Mouse (Mus musculus) adrenal gland, postnatal 25 days (tissue): ENCODE measurements at regions not wholly inside any gene's neighbourhood (a gene's known extent, or its start where the extent isn't known, plus 50 kb on each side); places are given as distances from the start of the nearest gene placed in this dataset.

ENCODE experiments used
- DNase-seq: peaks from one replicate; pipeline ENCODE4 v3.0.0; 2021; ENCODE audit warnings: mixed read lengths

DNA sequence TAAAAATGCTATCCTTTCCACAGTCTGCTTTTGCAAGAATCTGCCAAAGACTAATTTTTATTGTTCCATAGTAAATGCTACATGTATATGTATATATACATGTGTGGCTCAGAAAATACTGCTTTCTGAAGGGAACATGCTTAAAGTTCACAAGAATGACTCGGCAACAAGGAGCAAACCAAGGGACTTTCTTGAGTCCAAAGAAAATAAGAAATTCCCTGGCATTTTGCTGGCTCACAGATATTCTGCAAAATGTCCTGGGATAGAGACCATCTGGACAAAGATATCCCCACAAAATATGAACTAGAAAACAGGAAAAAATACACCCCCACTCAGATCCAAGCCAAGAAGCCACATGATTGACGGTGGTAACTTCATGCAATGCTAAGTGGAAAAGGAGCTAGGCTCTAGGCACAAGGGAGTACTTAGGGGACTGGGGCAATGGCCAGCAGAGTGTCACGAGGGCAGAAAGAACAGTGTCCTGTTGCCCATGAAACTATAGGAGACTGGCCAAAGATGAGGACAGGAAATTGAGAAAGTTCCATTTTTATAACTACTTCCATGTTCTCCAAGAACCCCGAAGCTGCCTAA is 274.3 kb upstream of the Acvr2a start:
- peak; percentile 20 for DNase-seq

DNA sequence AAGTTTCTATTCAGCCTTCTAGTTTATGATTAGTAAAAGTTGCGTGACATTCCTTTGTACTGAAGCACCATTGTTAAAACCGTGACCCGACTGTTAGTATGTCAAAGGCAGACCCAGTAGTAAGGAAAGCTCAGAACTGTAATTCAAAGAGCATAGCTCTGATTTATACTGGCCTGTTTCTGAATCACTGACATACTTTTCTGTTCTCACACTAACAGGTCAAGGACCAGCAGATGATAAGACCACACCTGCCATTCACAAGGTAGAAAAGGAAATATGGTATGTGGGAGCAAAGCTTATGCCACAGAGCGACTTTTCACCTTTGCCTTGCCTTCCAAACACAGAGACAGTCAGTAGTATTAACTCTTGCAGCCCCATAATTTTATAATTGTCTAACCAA is 269.5 kb upstream of the Acvr2a start:
- no peak for DNase-seq

DNA sequence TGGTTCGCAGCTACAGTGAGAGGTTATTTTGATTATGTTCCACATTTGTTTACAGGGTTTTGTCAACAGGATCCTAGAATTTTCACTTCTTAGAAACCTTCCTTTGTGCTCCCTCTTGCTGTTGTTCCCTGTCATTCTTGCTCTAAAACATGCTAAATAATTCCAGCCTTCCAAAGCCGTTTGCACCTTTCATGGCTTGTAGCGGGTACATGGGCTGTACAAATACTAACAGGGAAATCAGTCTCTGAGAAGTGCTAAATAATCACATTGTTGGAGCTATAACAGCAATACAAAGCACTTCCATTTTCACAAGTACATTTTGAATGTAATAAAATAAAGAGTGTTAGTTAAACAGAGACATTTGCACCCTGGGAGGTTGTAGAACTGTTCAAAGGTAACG is 268.8 kb upstream of the Acvr2a start:
- no peak for DNase-seq

DNA sequence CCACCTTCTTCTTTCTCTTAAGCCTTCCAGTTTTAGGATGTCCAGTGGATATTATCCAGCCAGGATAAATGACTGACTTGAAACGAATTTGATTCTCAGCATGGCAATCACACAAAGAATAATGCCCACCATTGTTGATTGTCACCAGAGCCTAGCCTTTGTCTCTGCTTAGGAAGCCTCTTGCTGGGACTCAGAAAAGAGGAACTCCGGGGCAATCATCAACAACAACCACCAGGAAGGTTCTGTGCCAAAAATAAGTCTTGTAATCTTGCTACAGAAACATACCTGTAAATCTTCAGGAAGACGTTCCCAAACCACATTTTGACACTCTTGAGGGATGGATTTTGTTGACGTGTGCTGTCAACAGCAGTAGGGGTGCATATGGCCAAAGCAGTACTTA is 268.2 kb upstream of the Acvr2a start:
- DNase-seq: no peak

DNA sequence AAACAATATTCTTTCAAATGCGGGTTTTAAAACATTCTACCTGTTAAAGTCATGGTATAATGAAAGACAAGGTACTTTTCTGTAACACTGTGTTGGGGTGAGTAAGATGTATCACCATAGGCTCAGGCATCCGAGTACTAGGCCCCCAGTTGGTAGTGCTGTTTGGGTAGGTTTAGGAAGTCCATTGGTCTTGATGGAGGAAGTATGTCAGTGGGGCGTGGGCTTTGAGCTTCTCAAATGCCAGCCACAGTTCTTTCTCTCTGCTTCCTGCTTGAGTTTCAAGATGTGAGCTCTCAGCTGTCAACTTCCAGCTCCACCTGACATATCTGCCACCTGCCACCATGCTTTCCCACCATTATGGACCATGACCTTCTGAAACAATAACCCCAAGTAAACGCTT is 267.7 kb upstream of the Acvr2a start:
- DNase-seq: no peak

DNA sequence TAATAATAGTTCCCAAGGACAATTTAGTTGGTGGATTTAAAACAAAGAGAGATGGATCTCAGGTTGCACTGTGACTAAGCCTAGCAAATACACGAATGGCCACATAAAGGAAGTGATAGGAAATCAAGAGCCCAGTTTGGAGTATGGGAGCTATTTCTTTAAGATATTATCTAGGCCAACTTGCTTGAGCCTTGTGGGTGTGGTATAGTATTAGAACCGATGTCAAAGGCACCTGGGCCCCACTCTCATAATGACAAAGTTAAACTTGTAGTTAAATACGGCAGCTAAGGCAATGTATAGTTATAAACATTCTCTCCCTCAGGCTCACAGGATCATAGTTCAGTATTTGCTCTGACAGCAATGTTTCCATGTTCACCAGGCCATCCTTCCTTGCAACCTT is 257.3 kb upstream of the Acvr2a start:
- no peak for DNase-seq

DNA sequence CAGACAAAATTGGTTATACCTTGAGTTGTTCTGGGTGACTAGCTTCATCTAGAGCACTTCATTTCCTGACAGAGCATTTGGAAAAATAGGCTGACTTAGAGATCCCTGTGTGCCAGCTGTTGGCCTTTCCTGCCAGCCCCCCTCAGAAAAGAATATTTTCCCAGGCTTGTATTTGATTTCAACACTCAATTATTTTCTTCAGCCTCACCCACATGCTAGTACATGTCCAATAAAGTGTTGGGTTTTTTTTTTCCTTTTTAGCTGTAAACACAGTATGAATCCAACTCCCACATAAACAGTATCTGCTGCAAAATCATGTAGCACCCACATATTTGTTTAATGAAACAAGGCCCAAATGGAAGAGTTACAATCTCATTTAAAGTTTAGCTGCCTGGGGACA is 256.8 kb upstream of the Acvr2a start:
- no peak for DNase-seq

DNA sequence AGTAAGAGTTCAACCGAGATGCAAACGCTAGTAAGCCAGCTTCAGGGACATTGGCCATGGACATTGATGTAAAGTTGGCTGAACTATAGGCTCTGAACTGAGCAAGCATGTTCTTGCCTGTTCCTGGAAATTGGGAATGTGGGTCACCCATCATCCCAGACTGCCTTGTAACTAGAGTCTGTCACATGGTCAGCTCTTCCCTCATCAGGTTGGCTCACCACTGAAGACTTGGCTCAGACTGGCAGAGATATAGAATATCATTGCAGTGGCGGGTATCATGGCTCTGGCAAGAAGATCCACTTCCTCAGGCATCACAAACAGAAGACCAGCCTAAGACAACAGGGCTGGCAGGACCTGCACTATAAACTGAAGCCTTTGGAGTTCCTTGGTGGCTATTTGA is 255.3 kb upstream of the Acvr2a start:
- no peak for DNase-seq

DNA sequence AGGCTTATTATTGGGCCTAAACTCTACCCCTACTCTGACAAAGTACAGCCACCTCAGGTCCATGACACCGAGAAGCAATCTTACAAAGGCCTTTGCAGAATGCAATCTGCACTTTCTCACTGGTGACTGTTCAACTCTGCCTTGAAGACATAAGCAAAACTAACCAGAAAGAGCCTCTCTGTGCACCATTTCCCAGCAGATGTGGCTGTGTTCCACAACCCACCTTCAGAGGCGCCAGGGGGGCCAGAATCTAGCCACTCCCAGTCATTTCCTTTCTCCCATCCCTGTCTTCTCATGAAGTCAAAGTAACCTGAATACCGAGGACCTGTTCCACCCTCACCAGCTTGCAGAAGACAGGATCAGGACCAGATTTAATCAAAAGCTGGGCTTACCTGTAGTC is 250.3 kb upstream of the Acvr2a start:
- DNase-seq: no peak

DNA sequence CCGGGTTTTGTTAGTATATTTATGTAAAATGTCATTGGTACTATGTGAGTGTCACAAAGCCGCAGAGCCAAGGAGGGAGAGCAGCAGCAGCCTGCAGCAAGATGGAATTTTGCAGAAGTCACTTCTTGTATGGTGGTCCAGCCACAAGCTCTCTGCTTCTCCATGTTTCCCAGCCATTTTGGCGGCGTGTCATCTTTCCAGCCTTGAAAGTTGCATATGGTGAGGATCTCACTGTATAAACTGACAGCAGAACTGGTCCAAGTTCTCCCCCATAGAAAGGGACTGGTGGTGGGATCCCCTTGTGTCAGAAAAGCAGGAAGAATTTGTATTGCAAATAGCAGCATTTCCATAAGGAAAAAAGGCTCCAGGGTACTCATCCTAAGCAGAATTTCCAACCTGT is 249.7 kb upstream of the Acvr2a start:
- no peak for DNase-seq

DNA sequence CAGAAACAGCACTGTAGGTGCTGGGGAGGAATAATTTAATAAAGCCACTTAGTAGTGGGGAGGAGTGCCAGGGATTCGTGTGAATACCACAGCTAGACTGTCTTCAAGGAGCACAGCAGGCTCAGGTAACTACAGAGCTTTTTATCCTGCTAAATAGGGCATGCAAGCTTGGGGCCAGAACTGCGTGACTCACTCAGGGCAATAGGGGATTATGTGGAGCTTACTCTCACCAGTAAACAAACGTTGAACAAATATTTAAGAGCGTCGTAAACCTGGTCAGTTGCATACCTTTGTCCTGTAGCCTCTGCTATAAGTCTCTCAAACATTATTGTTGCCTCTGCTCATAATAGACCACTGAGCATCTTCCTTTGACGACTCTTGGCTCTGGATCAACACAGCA is 246.0 kb upstream of the Acvr2a start:
- no peak for DNase-seq

DNA sequence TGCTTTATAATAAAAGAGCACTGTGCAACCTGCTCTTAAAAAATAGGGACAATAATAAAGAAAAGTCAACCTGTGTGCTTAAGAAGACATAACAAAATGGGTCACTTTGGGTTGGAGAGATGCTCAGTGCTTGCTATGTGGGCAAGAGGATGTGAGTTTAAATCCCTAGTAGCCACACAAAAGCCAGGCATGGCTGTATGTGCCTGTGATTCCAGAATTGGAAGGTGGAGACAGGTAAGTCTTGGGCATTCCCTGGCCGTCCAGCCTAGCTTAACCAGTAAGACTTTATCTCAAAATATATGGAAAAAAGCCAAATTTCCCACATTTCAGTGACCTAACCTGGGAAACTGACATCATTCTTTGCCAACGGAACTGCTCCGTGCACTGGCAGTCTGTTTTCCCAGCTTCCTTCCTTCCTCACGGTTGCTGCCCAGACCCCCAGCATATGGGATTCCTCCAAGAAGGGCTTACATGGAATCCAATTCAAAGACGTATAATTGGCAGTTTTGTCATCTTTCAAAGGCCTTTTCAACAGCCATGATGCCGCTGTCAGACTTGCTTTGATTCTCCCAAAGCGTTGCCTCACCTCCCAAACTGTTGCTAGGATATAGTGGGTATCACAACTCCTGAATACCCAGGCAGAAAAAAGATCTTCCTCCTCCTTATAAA is 227.6 kb upstream of the Acvr2a start:
- no peak for DNase-seq

DNA sequence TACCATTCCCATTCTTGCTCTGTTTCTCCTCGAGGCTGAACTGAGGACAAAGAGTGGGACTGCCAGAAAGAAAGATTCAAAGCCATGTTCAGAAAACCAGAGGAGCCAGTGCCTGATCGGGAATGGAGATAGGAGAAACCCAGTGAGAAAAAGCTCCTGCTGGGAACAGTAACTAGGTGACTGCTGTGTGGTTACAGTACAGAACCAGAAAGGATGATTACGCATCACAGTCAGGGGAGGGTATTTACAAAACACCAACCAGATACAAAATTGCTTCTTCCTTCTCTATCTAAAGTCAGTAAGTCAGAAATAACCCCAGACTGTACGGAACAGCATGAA is 227.1 kb upstream of the Acvr2a start:
- DNase-seq: no peak

DNA sequence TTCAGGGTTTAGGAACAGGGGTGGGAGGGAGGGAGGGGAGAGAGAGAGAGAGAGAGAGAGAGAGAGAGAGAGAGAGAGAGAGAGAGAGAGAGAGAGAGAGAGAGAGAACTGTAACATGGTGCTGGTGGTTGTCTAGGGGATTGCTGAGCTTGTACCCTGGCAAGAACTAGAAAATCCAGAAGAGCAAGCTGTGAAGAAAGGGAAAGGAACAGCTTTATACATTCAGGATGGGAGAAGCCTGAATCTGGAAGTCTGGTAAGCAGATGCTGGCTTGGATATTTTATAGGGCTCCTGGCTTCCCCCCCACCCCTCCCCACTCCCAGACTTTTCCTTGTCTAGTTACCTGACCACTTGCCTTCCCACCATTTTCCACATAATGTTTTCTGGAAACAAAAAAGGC is 224.2 kb upstream of the Acvr2a start:
- no peak for DNase-seq

DNA sequence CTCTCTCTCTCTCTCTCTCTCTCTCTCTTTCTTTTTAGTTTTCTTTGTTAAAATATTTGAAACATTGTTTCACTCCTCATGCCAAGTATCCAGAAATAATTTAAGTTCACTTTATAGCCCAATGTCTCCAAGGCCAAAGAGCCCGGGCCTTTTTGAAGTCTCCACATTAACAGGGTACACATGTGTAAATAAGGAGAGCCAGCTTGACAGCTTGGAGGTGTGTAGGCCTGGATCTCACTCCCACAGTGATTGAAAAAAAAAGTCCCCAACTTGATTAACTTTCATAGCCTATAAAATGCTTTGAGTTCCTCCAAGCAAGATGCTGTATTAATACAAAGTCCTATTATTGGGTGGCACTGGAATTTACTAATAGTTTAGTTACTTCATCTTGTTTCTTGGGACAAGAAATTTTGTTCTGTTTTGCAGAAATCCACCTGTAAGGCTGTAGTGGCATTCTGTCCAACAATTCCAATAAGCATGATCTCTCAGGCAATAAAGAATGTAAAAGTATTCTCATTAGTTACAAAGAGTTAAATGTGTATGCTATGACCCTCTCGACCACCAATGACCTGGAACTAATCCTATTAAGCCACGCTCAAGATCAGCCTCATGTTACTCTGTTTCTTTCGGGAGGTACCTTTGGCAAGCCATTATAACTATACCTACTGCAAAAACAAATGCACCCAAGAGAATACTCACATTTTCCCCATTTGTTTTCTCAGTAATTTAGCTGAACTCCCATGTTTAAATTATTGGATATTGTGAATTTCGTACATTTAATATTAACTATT is 215.9 kb upstream of the Acvr2a start:
- no peak for DNase-seq

DNA sequence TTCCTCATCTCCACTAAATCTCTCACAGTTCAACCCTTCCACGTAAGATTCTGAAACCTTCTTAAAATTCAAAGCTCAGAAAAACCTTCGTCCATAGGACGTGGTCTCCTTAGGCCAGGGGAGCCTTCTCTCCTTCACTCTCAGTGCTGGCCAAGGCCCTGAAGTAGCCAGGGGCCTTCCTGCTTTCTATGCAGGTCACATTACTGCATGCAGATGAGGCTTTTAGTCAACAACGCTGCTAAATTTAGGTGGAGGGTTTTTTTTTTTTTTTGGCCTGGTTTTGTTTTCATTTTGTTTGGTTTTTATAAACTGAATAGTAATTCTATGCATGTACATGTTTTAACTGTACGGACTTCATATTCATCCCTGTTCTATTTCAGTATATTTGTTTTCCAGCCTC is 214.5 kb upstream of the Acvr2a start:
- no peak for DNase-seq

DNA sequence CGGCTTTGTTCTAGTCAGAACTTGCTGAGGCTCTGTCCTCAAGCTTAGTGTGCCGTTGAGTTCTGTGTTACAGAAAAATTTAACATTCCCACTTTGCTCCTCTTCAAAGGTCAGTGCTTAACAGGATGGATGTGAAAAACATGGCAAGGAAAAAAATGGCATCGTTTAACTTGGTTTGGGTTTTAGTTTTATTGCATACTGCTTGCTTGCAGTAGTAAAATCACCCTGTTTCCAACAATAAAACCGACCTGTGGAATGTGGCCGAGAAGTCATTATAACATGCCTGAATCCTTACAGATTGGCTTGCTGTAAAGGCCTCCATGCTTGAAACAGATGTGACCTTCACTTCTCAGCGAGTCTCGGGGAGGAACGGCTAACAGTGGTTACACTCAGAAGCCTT is 212.1 kb upstream of the Acvr2a start:
- DNase-seq: no peak

DNA sequence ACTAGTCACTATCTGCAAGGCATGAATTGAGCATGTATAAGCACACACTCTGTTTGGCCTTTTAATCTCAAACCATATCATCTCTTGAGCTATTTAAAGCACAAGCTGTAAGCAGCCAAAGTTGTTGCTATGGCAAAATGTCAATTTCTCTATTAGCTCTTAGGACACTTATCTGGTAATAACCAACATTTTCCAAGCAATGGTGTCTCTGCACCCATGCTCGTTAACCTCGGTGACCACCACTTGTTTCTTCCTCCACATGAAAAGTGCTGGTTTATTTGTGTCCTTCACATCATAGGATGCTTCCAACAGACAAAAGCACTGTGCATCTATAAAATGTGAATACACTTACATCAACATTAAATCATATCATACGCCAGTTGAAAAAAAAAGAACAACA is 204.4 kb upstream of the Acvr2a start:
- no peak for DNase-seq

DNA sequence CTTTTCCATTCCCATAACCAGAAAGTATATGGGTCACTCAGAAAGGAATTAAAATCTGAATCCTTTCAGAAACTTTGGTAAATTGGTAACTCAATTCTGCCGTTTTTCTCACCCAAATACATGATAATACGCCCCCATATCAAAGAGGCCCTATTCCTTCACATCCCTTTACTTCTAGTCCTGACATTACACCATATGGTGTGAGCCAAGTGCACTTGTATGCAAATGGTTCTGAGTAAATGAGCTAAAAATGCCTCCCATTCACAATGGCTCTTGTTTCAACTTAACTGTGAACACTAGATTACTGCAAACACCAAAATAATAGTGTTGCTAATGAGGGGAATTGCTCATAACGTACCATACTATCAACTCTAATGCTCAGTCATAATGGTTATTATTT is 201.7 kb upstream of the Acvr2a start:
- no peak for DNase-seq

DNA sequence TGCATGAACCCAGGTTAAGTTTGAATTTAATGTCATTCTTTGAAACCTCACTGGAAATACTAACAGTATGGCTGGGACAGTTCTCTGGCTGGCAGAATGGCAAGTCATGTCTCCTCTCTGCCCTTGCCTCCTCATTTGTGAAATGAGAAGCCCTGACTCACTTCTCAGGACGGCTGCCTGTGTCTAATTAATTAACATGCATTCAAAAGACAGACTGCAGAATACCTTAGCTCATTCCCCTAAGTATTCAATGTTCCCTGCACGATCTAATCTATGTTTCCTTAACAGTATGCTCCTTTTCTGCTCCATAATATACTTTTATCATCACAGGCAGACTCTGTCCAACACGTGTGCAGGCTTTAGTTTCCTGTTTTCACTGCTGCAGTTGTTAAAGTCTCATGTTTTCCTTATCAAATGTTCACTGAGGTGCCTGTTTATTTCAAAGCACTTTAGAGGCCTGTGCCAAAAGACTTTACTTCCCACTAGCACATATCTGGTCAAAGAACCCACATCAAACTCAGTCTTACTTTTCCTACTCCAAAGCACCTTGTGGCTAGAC is 196.7 kb upstream of the Acvr2a start:
- DNase-seq: no peak

DNA sequence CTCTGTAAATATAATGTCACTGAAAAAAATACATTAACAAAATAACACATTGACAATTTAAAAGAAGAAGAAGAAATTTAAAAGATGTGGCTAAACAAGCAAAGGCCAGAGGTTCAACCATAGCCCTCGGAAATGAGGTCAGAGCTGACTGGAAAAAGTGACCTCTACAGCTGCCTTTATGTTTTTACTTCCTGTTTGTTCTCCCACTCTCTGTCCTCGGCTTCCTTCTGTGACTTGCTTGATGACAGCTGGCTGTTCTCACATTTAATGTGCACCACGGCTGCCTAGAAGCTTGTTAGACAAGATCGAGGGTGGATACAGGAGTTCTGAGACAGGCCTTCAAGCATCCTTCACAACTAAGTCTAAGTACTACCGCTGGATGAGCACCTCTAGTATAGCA is 194.9 kb upstream of the Acvr2a start:
- DNase-seq: no peak

DNA sequence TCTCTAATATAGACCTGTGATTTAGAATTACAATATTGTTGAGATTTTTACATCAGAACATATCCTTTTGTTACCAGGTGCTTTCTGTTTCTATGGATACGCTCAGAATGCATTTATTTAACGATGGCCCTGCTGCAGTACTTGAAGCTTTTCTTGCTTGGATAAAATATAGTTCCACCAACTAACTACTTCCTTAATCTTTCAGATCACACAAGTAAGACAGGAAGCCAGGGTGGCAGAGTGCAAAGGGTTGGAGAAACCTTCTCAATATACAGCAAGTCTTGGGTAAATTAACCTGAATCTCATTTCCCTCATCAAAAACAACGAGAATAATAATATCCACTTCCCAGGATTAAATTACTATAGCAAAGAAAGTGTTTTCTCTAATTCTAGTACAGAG is 193.1 kb upstream of the Acvr2a start:
- DNase-seq: no peak

DNA sequence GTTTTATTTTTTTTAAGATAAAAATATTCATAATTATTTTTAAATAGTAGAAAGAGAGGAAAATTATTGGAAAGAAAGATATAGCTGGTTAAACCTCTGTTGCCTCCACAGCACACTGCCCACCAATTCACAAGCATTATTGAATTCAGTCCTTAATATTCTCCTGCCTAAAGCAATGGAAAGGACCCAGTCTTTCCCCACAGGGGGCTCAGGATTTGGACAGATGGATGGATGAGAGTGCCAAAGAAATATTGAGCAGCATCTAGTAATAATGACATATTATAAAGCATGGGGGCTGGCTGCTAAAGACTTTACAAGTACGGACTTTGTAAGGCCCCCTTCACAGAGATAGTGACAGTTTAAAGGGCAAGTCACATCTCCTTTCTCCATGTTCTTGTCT is 191.6 kb upstream of the Acvr2a start:
- no peak for DNase-seq

DNA sequence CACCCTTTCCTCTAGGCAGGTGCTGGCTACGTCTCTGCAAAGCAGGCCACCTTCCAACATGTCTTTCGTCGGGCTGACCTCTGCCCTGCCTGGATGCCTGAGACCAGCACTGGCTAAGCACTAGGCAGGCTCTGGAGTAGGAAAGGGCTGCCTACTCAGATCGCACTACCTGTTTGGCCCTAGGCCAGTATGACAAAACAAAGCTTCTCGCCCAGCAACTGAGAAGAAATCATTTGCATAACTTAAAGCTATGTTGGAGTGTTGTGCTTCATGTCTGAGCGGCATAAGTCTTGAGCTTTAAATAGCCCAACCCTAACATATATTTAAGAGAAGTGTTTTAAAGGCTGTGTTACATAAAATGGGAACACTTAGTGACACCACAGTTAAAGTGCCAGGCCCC is 189.9 kb upstream of the Acvr2a start:
- peak; percentile 4 for DNase-seq
